Mouse (Mus musculus) lung, postnatal 0 days (tissue): ENCODE data around the gene Angptl8.

ENCODE experiments used
- CTCF ChIP-seq: IDR thresholded peaks from 2 replicates; pipeline ENCODE4 v1.5.1; 2016; ENCODE audit warnings: antibody characterized with exemption, mild to moderate bottlenecking
- EP300 ChIP-seq: IDR thresholded peaks from 2 replicates; pipeline ENCODE4 v1.6.1; 2016; ENCODE audit warnings: antibody characterized with exemption, mild to moderate bottlenecking, control low read depth

- TF ChIP-seq CTCF (no peak), EP300 (no peak)
Measured at GRCm38 (mm10) chr9:21845381-21846080, 10.2 kb downstream of the Angptl8 start.
